Mouse (Mus musculus) small intestine, adult 2 months (tissue): ENCODE measurements around the gene Cryab.

Experiments used
- CTCF ChIP-seq: fragments of 200-500 bp; IDR thresholded peaks from 2 replicates; pipeline ENCODE4 v1.5.1; 2012; ENCODE audit warnings: low read depth, mild to moderate bottlenecking, control low read depth, inconsistent platforms, low read length, moderate library complexity, mixed read lengths; ENCODE audit not compliant: insufficient replicate concordance, insufficient read length; ENCODE audit errors: extremely low read depth
- POLR2A ChIP-seq: fragments of 200-500 bp; IDR thresholded peaks from 2 replicates; pipeline ENCODE4 v1.6.1; 2012; ENCODE audit warnings: low read depth, mild to moderate bottlenecking, control low read depth, inconsistent platforms, low read length, moderate library complexity

GRCm38 (mm10) chr9:50795266-50795665 is 44.1 kb downstream of the Cryab start:
- no peak for TF ChIP-seq POLR2A
- no peak for TF ChIP-seq CTCF
